Mouse (Mus musculus): ENCODE data around the gene Olfr1257. TPM values are rescaled to one million over a fixed set of nuclear protein-coding genes. Genes with fewer than 3 reads are reported as not detected.
"Not testable (repeated sequence)": the region's sequence is repeated elsewhere in the genome, so short reads cannot be mapped to it uniquely, and the experiment has no call there.

Gene Olfr1257
- total RNA-seq (2021), result not detected
- long read RNA-seq, experiment 1, result 0 reads
- long read RNA-seq, experiment 2, result 0 reads

DNA sequence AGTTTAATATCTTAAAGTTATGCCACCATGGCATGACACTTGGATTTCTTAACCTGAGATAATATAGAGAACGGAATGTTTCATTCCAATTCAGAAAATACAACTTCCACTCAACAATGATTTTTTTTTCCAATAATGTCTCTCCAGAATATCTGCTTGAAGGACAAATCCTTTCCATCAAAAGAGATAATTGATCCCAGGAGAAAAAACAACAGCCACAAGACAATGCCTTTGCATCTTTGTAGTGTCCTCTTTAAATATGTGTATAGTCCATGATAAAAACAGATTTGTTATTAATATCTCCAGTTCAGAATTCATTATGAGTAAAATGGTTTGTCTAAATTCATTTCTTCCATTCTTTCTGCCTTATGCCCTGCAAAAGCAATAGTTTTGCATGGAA, at the start of gene Olfr1257:
Olfr1257 (plus strand) TSS at position 301 of the 400 bp plus-strand sequence.
- DNase-seq (ENCODE audit: low spot score in 2 of 2), result no peak

DNA sequence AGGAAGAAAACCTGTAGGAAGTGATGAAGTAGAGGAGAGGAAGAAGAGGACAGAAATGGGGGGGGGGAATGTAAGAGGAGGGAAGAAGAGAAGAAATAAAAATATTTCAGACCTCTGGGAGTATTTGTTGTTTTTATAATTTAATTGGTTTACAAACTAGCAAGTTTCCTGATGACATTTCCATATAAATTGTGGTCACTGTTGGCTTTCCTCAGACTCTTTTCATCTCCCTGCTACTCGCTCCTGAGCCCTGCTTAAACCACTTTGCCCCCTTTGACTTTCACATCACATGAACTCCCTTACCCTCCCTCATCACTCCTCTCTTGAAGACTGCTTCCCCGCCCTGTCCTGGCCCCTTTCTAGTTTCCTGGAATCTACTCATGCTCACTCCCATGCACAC, 36.8 kb upstream of the Olfr1257 start, which contains the start of gene Olfr1256:
Olfr1256 (minus strand) TSS at position 101 of the 400 bp plus-strand sequence.
- no peak for DNase-seq (ENCODE audit: low spot score in 2 of 2)

DNA sequence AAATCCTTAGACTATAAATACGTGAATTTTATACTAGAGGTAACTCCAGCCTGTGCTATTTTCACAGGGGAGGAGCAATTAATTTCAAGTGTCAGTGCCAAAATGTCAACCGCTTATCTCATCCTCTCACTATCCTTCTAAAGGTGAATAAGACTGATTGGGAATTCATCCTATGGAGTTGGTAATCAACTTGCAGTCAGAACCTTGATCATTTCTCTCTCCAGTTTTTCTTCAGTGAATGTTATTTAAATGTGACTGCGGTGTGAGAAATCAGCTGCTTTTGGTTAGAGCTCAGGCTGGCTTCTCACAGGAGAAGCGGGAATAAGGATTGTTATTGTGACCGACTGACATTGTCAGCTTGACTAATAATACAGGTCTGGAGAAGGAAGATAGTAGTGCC, 30.1 kb upstream of the Olfr1257 start, which contains the start of gene Olfr48:
Olfr48 (minus strand) TSS at position 101 of the 400 bp plus-strand sequence.
- DNase-seq (ENCODE audit: low spot score in 2 of 2), result no peak

DNA sequence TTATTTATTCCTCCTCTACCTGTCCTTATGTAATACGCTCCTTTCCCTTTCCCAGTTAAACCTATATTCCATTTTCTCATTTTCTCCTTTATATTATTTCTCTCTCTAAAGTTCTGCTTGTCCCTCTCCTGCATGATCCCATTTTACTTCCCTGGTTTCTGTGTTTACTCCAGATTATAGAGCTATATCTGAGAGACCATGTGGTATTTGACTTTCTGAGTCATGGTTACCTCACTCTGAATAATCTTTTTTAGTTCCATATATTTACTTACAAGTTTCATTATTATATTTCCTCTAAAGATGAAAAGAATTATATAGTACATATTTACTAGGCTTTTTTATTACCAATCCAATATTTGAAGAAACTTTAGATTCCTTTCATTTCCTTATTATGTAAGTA, 29.0 kb upstream of the Olfr1257 start:
- no peak for DNase-seq (ENCODE audit: low spot score in 2 of 2)

DNA sequence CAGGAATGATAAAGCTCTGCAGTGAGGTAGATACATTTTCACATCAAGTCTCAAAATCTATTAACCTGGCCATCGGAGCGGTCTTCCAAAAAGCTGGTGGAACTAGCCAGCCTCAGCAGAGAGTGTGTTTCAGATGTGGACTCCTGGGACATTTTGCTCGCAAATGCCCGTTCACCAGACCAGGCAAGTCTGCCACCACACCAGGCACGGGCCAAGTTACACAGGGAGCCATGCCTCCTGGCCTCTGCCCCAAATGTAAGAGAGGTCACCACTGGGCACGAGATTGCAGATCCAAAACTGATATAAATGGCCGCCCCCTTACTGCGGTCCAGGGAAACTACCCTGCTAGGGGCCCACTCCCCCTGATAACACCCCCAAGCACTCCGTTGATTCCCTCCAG, 34.4 kb downstream of the Olfr1257 start:
- not testable (repeated sequence) for DNase-seq (ENCODE audit: low spot score in 2 of 2)

DNA sequence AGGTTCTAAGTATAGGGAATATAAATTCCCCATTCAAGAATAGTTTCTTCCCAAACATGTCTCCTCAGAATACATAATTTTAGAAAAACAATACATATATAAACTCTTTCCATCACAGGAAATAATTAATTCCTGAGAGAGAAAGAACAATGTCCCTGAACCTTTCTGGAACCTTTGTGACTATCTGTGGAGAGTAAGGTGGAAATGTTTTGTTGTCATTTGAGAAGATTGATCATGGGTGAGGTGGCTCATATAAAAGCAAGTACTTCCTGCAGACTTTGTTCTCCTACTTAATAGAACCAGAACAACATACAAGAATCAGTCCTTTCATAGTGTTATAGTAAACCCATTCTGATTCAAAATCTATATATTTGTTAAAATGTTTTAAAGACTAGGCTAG, 48.8 kb downstream of the Olfr1257 start, which contains the start of gene Olfr1258:
Olfr1258 (plus strand) TSS at position 301 of the 400 bp plus-strand sequence.
- DNase-seq (ENCODE audit: low spot score in 2 of 2), result no peak

Other genes with a start within 250 kb of the Olfr1257 start
- not detected for gene Olfr1249, start 243.5 kb upstream of the Olfr1257 start, total RNA-seq (2021)
- gene Olfr1250, start 217.0 kb upstream of the Olfr1257 start, total RNA-seq (2021), result not detected
- gene Olfr1251, start 206.5 kb upstream of the Olfr1257 start, total RNA-seq (2021), result not detected
- not detected for gene Olfr1252, start 153.4 kb upstream of the Olfr1257 start, total RNA-seq (2021)
- not detected for gene Olfr1253, start 121.3 kb upstream of the Olfr1257 start, total RNA-seq (2021)
- not detected for gene Olfr1254, start 84.8 kb upstream of the Olfr1257 start, total RNA-seq (2021)
- gene Olfr1255, start 66.4 kb upstream of the Olfr1257 start, total RNA-seq (2021), result not detected
- gene Olfr1256, start 36.9 kb upstream of the Olfr1257 start, total RNA-seq (2021), result not detected
- gene Olfr48, start 30.2 kb upstream of the Olfr1257 start, total RNA-seq (2021), result not detected
- gene Olfr1258, start 48.9 kb downstream of the Olfr1257 start, total RNA-seq (2021), result not detected
- not detected for gene Olfr1259, start 70.2 kb downstream of the Olfr1257 start, total RNA-seq (2021)
- not detected for gene Olfr1260, start 95.9 kb downstream of the Olfr1257 start, total RNA-seq (2021)
- not detected for gene Olfr1261, start 112.8 kb downstream of the Olfr1257 start, total RNA-seq (2021)
- not detected for gene Olfr1262, start 121.7 kb downstream of the Olfr1257 start, total RNA-seq (2021)
- gene Olfr1263, start 133.7 kb downstream of the Olfr1257 start, total RNA-seq (2021), result not detected
- gene Olfr1264, start 147.1 kb downstream of the Olfr1257 start, total RNA-seq (2021), result not detected
- gene Olfr1265, start 156.9 kb downstream of the Olfr1257 start, total RNA-seq (2021), result not detected
- gene Olfr140, start 185.2 kb downstream of the Olfr1257 start, total RNA-seq (2021), result not detected
- not detected for gene Olfr1269, start 243.0 kb downstream of the Olfr1257 start, total RNA-seq (2021)